Mouse (Mus musculus): ENCODE results near the gene Gm49368.
"Not testable (repeated sequence)": the region's sequence is repeated elsewhere in the genome, so short reads cannot be mapped to it uniquely, and the experiment has no call there.

Gene Gm49368

DNA sequence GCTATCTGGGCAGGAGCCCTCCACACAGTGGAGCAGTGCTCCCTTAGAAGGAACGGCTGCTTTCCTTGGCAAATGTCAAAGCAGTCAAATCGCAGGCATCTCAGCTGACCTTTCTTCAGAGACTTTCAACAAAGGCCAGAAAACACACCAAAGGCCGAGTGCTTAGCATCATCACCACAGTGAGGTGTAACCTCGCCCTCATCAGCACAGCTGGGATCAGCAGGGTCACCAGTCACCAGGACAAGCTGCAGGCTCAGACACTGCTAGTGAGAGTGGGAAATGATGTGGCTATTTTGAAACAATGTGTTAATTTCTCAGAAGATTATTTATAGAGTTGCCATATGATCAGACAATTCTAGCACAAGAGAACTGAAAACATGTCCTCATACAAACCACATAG, 74.4 kb downstream of the Gm49368 start:
- no peak for DNase-seq

DNA sequence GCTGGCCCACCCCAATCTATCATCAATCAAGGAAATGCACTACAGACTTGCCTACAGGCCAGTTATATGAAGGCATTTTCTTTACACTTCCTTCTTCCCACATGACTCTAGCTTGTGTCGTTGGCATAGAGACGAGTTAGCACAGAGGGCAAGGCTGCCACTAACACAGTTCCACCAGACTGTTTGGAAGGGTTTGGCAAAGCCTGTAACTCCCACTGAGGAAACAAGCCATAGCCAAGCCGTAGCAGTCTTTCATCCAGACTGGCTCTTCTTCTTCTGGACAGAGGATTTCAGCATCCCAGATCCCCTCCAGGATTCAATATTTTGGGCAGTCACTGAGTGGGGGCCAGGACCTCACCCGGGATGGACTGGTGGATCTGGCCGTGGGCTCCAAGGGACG, 77.1 kb downstream of the Gm49368 start:
- peak; percentile 39 to 62 for DNase-seq

DNA sequence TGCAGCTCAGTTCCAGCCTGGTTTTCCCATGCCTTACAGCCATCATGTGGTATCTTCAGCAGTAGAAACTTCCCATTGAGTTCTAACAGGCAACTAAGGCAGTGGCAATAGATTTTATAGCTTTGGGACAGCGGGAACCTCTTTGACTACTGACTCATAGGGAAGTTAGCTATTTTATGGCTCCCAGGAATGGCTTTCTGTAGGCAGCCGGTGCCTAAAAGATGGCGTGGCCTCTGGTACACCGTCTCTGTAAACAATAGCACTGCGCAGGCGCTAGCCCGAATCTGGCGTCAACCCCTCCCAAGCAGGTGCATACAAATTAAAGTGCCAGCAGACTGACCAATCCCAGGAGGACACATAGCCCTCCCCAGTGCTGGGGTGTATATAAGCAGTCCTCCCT, 88.5 kb downstream of the Gm49368 start:
- no peak for DNase-seq

DNA sequence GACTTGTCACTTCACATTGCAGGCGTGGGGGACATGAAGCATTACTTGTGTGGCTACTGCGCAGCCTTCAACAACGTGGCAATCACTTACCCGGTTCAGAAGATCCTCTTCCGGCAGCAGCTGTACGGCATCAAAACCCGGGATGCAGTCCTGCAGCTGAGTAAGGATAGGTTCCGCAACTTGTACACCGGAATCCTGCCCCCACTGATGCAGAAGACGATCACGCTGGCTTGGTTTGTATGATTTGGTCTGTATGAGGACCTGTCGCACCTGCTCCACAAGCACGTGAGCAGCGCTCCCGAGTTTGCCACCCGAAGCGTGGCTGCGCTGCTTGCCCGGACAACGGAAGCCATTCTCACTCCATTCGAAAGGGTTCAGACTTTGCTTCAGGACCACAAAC, 91.6 kb downstream of the Gm49368 start, which contains the start of gene Itgad:
Itgad (plus strand) TSS at position 301 of the 400 bp plus-strand sequence.
- DNase-seq, result no peak

DNA sequence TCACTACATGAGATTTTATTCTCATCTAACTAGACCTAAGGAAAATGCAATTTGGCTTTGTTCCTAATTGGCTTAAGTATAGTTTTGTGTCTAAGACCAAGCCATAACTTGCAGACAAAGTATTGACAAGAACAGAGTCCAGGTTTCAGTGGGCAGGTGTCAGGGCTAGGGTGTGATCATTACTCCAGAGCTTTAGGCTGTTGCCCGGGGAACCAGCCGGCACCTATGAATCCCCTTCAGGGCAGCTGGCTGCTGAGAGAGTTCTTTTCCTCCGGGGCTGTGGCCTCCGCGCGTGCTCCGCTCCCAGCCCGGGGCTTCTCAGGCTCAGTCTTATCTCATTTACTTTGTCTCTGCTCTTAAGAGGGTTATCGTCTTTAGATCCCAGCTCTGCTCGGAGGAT, 92.4 kb downstream of the Gm49368 start:
- no peak for DNase-seq

DNA sequence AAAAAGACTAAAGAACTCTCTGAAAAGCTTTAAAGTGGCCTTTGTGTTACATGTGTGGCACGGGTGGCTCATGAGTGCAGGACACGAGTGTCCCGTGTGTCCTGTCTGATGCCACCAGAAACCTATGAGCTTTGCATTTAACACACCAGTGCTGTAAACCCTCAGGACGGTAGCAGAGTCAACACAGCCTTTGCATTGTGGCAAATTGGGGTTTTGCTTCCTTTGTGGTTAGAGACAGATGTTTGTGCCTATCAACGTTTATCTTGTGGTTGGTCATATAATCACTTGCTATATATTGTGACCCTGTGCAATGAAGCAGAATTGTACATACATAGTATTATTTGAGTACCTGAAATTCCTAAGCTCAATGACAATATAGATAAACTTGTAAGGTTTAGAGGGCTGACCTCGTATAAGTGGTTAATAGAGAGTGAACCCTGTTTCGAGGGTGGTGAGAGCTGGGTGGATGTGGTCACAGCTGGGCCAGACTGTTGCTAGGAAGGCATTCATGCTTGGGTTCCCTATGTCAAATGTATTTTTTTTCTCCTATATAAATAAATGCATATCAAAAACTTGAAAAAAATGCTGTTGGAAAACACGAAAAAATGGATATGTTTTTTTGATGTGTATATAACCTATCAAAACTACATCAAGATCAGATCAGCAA, 96.3 kb downstream of the Gm49368 start:
- DNase-seq, result not testable (repeated sequence)

DNA sequence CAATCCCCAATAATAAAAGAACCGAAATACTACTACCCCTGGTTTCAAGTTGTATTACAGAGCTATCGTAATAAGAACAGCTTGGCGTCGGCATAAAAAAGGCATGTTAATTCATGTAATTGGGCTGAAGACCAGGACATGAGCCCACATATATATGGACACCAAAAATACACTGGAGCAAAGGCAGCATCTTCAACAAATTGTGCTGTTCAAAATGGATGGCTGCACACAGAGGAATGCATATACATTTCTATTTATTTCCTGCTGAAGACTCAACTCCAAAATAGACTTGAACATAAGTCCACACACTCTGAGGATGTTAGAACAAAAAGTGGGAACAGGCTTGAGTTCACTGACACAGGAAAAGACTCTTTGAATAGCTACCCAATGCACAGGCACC, 101.5 kb downstream of the Gm49368 start:
- DNase-seq, result no peak

DNA sequence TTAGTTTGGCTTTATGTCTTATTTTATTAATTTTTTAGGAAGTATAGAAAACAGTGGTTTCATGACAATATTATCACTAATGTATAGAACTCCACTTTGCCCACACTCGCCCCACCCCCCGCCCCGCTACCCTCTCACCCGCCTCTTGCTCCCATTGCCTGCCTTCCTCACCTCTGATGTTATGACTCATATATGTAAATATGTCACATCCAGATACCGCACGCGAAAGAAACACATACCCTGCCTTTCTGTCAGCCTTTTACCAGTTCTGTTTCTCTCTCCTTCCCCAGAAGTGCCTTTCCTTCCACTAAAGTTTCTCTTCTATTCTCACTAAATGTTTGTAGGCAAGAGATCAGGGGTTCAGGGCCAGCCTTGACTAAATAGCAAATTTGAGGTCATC, 103.9 kb downstream of the Gm49368 start:
- no peak for DNase-seq

DNA sequence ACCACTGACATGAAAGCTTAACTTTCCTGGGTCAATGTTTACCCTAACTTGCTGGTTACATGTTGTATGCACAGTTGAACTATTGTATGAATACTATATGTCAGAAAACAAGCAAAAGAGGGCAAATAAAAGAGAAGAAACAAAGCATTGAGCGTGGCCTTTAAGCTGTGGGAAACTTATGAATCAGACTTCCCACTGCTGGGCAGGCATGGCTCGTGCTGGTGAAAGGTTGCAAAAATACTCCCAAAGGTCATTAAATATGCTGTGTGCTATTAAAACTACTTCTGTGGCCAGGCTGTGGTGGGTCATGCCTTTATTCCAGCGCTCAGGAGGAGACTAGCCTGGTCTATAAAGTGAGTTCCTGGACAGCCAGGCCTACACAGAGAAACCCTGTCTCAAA, 107.5 kb downstream of the Gm49368 start:
- DNase-seq, result no peak
